Mouse (Mus musculus) myocyte (in vitro differentiated cells): ENCODE measurements around the gene Med1.

Experiments used
- CEBPB ChIP-seq: IDR thresholded peaks from 2 replicates; pipeline ENCODE4 v1.6.1; 2011; ENCODE audit warnings: mild to moderate bottlenecking, moderate library complexity; ENCODE audit not compliant: poor library complexity, insufficient read depth, severe bottlenecking
- E2F4 ChIP-seq: IDR thresholded peaks from one replicate; pipeline ENCODE4 v1.6.1; 2011; ENCODE audit warnings: mild to moderate bottlenecking, control low read depth, moderate library complexity; ENCODE audit not compliant: insufficient read depth
- MAX ChIP-seq: IDR thresholded peaks from one replicate; pipeline ENCODE4 v1.6.1; 2011; ENCODE audit warnings: low read depth, mild to moderate bottlenecking, control low read depth
- MYOD1 ChIP-seq, 3 experiments: IDR thresholded peaks; one replicate each; pipeline ENCODE4 v1.6.1; 2011; ENCODE audit warnings: control low read depth in 2 of 3, low read depth in 2 of 3, mild to moderate bottlenecking in 2 of 3, moderate library complexity in 1 of 3; ENCODE audit not compliant: insufficient read length in 2 of 3, control insufficient read depth in 1 of 3
- MYOG ChIP-seq, 3 experiments: IDR thresholded peaks; one replicate each; pipeline ENCODE4 v1.6.1; 2011; ENCODE audit warnings: control low read depth in 2 of 3, low read depth in 2 of 3, mild to moderate bottlenecking in 2 of 3; ENCODE audit not compliant: insufficient read length in 2 of 3, control insufficient read depth in 1 of 3, insufficient read depth in 1 of 3
- POLR2A ChIP-seq: IDR thresholded peaks from one replicate; pipeline ENCODE4 v1.6.1; 2011; ENCODE audit warnings: low read depth, mild to moderate bottlenecking, control low read depth, moderate library complexity; ENCODE audit not compliant: insufficient read length
- POLR2AphosphoS2 ChIP-seq: IDR thresholded peaks from one replicate; pipeline ENCODE4 v1.6.1; 2011; ENCODE audit warnings: low read depth, control low read depth; ENCODE audit not compliant: insufficient read length
- REST ChIP-seq: IDR thresholded peaks from one replicate; pipeline ENCODE4 v1.6.1; 2011; ENCODE audit warnings: mild to moderate bottlenecking, control low read depth, moderate library complexity; ENCODE audit not compliant: insufficient read depth, insufficient read length
- SRF ChIP-seq: IDR thresholded peaks from one replicate; pipeline ENCODE4 v1.6.1; 2011; ENCODE audit warnings: low read depth; ENCODE audit not compliant: control insufficient read depth, insufficient read length
- TCF12 ChIP-seq: IDR thresholded peaks from one replicate; pipeline ENCODE4 v1.6.1; 2011; ENCODE audit warnings: mild to moderate bottlenecking, control low read depth; ENCODE audit not compliant: poor library complexity, insufficient read depth, severe bottlenecking
- TCF3 ChIP-seq: IDR thresholded peaks from one replicate; pipeline ENCODE4 v1.6.1; 2011; ENCODE audit warnings: low read depth, control low read depth; ENCODE audit not compliant: insufficient read length
- USF1 ChIP-seq: IDR thresholded peaks from one replicate; pipeline ENCODE4 v1.6.1; 2011; ENCODE audit warnings: low read depth, mild to moderate bottlenecking, control low read depth, moderate library complexity

GRCm38 (mm10) chr11:98238416-98238815 is 45.3 kb upstream of the Med1 start:
- TF ChIP-seq POLR2A = no peak
- TF ChIP-seq MAX = no peak
- no peak for TF ChIP-seq USF1
- no peak for TF ChIP-seq SRF
- no peak for TF ChIP-seq MYOG (IDR thresholded peaks at IDR 0.05; ENCODE audit: control insufficient read depth in 1 of 3, insufficient read depth in 1 of 3, insufficient read length in 2 of 3, low read depth in 2 of 3)
- no peak for TF ChIP-seq E2F4
- no peak for TF ChIP-seq POLR2AphosphoS2
- TF ChIP-seq CEBPB = no peak
- no peak for TF ChIP-seq TCF12
- no peak for TF ChIP-seq MYOD1 (IDR thresholded peaks at IDR 0.05; ENCODE audit: control insufficient read depth in 1 of 3, insufficient read length in 2 of 3, low read depth in 2 of 3)
- no peak for TF ChIP-seq TCF3
- no peak for TF ChIP-seq REST
